Mouse (Mus musculus): ENCODE measurements around the gene Fam219a.

DNA sequence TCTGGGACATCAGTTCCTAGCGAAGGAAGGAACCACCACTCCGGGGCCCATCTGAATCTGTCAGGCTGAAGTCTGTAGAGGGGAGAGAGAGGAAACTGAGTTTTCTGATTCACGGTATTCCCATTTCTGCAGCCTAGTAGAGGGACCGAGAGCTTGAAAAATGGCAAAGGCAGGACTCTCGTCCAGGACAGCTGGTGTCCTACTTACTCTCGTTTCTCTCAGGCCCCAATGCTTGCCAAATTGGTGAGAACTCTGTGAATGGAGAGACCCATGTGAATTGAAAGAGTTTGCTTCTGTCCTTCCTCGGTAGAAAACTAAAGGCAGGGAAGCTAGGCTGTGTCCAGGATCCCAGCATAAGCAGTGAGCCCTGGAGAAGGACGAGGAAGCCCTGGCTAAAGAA, 69.7 kb downstream of the Fam219a start:
- TF ChIP-seq CTCF (IDR thresholded peaks at IDR 0.05; ENCODE audit: low read depth) (no peak), EP300 (IDR thresholded peaks at IDR 0.05; ENCODE audit: low read depth) (no peak)

Data from heart, postnatal 0 days (tissue).